Mouse (Mus musculus): ENCODE results near the gene Hist1h4k.
"Not testable (repeated sequence)": the region's sequence is repeated elsewhere in the genome, so short reads cannot be mapped to it uniquely, and the experiment has no call there.

The Hist1h4k gene

GRCm38 (mm10) chr13:21750159-21751017 lies at the start of gene Hist1h4k:
Hist1h4k (minus strand) TSS chr13:21750505.
- in situ Hi-C loops (cut with MboI) = not testable (repeated sequence)

GRCm38 (mm10) chr13:21797163-21797562 lies 46.9 kb upstream of the Hist1h4k start:
- in situ Hi-C loops (cut with MboI) = not testable (repeated sequence)

DNA sequence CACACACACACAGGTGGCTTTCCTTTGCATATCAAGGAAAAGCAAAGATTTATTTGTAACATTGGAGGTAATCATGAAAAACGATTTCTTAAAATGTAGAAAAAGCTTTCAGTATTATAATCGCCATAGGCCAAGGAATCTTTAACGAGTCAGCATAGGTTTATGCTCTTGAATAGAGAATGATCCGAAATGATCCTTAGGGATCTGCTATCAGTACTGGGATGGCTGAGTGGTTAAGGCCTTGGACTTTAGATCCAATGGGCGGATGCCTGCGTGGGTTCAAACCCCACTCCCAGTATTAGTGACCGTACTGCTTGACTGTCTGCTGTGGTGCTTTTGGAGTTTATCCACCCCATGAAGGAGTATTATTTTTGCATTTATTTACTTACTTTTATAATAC lies 45.3 kb upstream of the Hist1h4k start:
- in situ Hi-C loops (cut with MboI) = no loop called here

DNA sequence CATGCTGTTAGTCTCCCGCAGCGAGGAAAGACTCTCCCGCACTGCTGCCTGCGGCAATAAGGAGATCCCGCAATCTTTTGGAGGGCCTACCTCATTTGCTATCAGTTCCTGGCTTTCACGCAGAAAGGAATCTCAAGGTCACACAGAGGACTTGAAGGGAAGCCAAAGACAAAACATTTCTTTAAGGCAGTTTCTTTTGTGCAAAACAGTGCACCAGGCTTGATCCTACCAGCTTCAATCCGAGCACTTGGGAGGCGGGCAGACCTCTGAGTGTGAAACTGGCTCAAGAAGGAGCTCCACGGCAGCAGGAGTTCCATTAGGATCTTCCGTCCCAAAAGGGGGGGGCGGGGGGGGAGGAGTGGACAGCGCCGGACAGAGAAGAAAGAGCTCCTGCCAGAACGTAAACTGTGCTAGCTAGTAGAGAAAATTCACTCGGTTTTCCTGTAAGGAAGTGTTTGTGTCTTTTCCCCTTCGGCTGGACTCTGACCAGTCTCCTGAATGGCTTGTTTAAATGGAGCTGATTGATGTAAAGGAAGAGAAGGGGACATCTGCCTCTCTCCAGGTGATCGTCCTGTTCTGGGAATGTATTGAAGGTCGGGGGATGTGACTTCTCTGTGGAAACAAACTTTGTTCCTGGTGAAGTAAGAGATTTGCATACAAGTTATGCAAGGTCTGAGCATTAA lies 40.4 kb upstream of the Hist1h4k start:
- in situ Hi-C loops (cut with MboI) = no loop called here

GRCm38 (mm10) chr13:21789925-21790324 lies 39.6 kb upstream of the Hist1h4k start:
- in situ Hi-C loops (cut with MboI) = no loop called here

- in situ Hi-C loops (cut with MboI) = no loop called here
Observed at GRCm38 (mm10) chr13:21787760-21788593, 37.7 kb upstream of the Hist1h4k start.

GRCm38 (mm10) chr13:21786899-21787629 lies 36.8 kb upstream of the Hist1h4k start, which contains the start of the genes Hist1h2an and Hist1h2bp:
Hist1h2an (minus strand) TSS chr13:21787218.
Hist1h2bp (plus strand) TSS chr13:21787461.
- in situ Hi-C loops (cut with MboI) = not testable (repeated sequence)

DNA sequence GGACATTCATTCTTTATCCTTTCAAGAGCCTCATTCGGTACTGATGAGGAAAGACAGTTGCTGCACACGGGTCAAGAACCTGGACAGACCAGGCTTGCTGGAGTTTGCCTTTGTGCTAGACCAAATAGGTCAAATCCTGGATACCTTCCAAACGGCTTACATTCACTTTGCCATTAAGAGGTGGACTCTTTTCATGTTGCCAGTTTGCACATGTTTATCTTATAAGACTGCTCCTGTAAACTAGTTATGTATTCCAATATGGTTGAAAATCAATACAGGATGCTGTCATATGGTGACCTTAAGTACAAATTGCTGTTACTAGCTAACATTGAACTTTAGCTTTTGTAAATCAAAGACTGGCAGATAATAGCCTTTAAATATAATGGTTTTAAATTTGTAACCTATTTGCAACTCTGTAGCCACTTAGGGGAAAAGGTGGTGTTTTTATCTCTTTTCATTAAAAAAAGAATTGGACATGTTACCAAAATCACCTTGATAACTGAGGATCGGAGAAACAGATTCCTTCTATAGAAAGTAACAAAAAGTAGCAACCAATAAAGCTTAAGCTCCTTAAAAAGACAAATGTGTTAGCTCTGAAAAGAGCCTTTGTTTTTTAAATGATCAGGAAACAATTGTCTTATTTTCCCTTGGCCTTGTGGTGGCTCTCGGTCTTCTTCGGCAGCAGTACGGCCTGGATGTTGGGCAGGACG lies 36.0 kb upstream of the Hist1h4k start:
- in situ Hi-C loops (cut with MboI) = no loop called here

GRCm38 (mm10) chr13:21784311-21784710 lies 34.0 kb upstream of the Hist1h4k start:
- in situ Hi-C loops (cut with MboI) = no loop called here

- in situ Hi-C loops (cut with MboI) = no loop called here
Observed at GRCm38 (mm10) chr13:21783734-21784161, 33.4 kb upstream of the Hist1h4k start.

DNA sequence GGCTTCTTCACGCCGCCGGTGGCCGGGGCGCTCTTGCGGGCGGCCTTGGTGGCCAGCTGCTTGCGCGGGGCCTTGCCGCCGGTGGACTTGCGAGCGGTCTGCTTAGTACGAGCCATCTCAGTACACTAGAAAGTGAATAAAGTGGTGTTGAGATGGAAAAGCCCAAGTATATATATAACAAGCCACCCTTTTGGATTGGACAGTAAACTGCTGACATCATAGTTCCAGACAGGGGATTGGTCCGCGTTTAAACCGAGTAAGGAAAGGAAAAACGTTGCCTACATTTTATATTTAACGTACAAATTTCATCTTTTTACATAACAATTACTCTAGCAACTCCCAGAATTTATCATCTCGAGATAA lies 32.9 kb upstream of the Hist1h4k start, which contains the start of gene Hist1h3i:
Gene Hist1h3i (minus strand): TSS at position 116 of the 363 bp plus-strand sequence.
- in situ Hi-C loops (cut with MboI) = no loop called here

DNA sequence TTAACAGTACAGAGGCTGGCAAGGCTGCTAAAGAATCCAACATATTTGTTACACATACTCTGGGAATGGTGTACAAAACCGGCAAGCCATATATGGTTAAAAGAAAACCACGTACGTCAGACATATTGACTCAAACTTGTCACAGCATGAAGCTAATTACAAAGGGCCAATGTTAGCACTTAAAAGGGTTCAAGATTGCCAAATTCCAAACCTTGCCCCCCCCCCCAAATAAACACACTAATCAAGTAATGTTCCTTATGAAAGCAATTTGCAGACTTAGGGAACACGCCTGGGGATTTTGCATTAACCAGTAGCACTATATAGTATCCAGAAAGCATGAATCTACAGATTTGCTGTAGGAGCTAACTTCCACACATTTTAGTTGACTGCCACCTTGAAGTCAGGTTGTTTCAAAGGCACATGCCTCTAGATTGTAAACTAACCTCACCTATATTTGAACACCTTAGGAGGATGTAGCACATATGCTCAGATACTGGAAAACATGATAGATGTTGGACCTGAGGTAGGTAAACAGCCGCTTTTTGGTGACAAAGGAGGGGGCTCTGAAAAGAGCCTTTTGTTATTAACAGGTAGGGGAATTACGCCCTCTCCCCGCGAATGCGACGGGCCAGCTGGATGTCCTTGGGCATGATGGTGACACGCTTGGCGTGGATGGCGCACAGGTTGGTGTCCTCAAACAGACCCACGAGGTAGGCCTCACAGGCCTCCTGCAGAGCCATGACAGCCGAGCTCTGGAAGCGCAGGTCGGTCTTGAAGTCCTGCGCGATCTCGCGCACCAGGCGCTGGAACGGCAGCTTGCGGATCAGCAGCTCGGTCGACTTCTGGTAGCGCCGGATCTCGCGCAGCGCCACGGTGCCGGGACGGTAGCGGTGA lies 32.3 kb upstream of the Hist1h4k start:
- in situ Hi-C loops (cut with MboI) = not testable (repeated sequence)

- in situ Hi-C loops (cut with MboI) = no loop called here
Observed at GRCm38 (mm10) chr13:21781639-21782038, 31.3 kb upstream of the Hist1h4k start.

DNA sequence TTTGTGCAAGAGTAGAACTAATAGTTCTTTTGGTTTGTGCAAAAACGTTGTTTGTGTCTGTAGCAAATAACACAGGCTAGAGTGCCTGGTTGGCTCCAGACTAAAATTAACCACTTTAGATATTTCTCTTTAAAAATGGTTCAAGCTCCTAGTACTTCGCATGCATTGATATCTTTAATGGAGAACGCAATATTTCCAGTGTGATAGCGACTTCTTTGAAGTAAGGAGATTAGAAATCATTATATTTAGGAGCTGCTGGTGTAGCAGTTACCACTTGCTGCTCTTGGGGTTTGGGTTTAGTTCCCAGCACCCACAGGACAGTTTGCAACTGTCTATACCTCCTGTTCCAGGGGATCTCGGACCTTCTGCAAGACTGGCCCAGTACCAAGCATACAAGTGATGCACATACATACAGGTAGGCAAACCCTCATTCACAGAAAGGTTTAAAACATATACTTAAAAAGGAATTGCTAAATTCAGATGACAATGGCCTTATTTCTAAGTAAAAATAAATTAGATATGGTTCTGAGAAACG lies 30.8 kb upstream of the Hist1h4k start:
- in situ Hi-C loops (cut with MboI) = no loop called here

DNA sequence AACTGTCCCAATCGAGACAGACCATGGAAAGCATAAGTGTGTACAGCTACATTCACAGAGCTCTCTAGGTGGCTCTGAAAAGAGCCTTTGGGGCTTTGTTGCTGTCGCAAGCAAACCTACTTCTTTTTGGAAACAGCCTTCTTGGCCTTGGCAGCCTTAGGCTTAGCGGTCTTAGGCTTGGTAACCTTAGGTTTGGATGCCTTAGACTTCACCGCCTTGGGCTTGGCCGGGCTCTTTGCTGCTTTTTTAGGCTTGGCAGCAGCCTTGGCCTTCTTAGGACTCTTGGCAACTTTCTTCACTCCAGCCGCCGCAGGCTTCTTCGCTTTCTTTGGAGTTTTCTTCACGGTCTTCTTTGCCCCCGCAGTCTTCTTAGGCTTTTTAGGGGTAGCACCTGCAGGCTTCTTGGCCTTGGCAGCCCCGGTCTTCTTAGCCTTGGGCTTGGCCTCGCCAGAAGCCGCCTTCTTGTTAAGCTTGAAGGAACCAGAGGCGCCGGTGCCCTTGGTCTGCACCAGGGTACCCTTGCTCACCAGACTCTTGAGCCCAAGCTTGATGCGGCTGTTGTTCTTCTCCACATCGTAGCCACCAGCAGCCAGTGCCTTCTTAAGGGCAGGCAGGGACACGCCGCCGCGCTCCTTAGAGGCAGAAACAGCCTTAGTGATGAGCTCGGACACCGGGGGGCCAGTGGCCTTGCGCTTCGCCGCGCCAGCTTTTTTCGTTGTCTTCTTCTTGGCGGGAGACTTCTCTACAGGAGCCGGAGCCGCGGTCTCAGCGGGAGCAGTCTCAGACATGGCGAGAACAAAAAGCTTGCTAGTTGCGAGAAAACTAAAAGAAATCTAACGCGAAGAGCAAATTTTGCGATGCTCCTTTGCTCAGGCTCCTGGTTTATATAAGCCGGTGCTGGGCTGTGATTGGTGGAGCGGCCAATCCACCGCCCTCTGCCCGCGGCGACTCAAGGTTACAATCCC lies 29.7 kb upstream of the Hist1h4k start, which contains the start of gene Hist1h1b:
Gene Hist1h1b (minus strand): TSS at position 859 of the 965 bp plus-strand sequence.
- in situ Hi-C loops (cut with MboI) = no loop called here

DNA sequence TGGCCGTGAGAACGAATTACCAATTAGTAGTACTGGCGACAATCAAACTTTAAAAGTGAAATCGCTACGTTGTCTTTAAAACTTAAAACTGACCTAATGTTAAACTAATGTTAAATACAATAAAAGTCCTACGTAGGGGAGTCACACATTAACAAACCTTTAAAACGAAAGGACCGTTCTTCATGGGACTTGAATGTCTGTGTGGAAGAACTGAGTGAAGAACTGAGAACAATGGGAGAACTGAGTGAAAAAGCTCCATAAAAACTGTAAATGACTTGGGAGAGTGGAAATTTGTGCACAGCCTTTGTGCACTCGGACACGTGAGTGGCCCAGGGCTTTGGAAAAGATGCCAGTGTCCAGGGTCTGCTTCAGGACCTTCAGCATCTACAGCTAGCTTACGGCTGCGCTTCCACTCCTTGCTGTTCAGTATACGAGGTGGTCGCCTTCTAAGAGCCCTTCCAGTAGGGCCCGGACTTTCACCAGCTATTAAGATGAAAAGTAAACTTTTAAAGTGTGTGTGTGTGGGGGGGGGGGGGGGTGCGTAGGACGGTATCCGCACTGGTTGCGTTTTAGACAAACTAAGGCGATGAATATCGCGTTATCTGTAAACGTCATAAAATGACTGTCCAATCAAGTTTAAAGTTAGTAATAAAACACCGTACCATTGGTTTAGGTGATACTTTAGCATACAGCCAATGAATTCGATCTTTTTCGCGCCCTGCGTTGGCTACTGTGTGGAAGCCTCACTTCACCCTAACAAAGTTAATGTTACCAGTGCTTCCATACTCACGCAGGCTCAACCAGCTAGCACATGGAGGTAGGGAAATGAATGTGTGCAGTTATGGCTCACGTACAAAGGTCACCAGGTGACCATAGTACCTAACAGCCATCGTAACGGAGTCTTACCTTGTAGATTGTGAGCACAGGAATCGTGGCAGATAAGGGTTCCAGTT lies 28.8 kb upstream of the Hist1h4k start:
- in situ Hi-C loops (cut with MboI) = no loop called here

GRCm38 (mm10) chr13:21755707-21756106 lies 5.4 kb upstream of the Hist1h4k start:
- in situ Hi-C loops (cut with MboI) = no loop called here
